Mouse (Mus musculus) olfactory bulb, adult 2 months (tissue): ENCODE measurements around the gene Vegfb.

Source experiments
- CTCF ChIP-seq: fragments of 200-500 bp; IDR thresholded peaks from 2 replicates; pipeline ENCODE4 v1.5.1; 2012; ENCODE audit warnings: low read depth, mild to moderate bottlenecking, low read length, moderate library complexity; ENCODE audit not compliant: insufficient read depth
- POLR2A ChIP-seq: fragments of 200-500 bp; IDR thresholded peaks from 2 replicates; pipeline ENCODE4 v1.6.1; 2012; ENCODE audit warnings: mild to moderate bottlenecking, low read depth, low read length, moderate library complexity; ENCODE audit not compliant: insufficient read depth

DNA sequence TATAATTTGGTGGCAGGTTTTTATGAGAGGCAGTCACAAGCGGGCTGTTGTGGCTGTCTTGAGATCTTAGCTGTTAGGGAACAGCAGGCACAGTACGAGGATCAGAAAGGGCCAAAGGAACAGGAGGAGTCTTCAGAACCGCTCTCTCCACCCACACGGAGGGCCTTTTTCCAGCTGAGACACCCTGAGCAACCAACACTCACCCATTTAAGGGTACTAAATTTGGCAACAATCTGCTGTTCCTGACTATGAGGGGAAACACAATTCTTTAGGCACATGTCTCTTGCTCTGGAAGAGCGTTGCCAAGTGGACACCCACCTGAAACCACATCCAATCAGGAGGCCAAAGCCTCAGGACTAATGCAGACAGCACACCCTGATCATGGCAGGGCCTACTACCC, 42.1 kb upstream of the Vegfb start:
- TF ChIP-seq CTCF (no peak), POLR2A (no peak)
